Mouse (Mus musculus): ENCODE data around the gene Dchs1.
A peak's percentile ranks its signal among the peaks of the same experiment; 100 is the strongest.
"Not testable (repeated sequence)": the region's sequence is repeated elsewhere in the genome, so short reads cannot be mapped to it uniquely, and the experiment has no call there.

The Dchs1 gene

GRCm38 (mm10) chr7:105742539-105743215, 44.8 kb downstream of the Dchs1 start:
- not testable (repeated sequence) for DNase-seq (ENCODE audit: low spot score in 2 of 2)

- peak in 1 of 2 experiments; percentile 4 for DNase-seq (ENCODE audit: low spot score in 2 of 2)
Measured at GRCm38 (mm10) chr7:105741978-105742377, 45.5 kb downstream of the Dchs1 start.

- no peak for DNase-seq (ENCODE audit: low spot score in 2 of 2)
Measured at GRCm38 (mm10) chr7:105740851-105741250, 46.6 kb downstream of the Dchs1 start.

GRCm38 (mm10) chr7:105740089-105740795, 47.2 kb downstream of the Dchs1 start:
- no peak for DNase-seq (ENCODE audit: low spot score in 2 of 2)

- no peak for DNase-seq (ENCODE audit: low spot score in 2 of 2)
Measured at GRCm38 (mm10) chr7:105738948-105739347, 48.5 kb downstream of the Dchs1 start.

GRCm38 (mm10) chr7:105738286-105738685, 49.2 kb downstream of the Dchs1 start:
- no peak for DNase-seq (ENCODE audit: low spot score in 2 of 2)

- no peak for DNase-seq (ENCODE audit: low spot score in 2 of 2)
Measured at GRCm38 (mm10) chr7:105737648-105738047, 49.8 kb downstream of the Dchs1 start.

GRCm38 (mm10) chr7:105736911-105737521, 50.4 kb downstream of the Dchs1 start, which contains the start of gene Rrp8:
Gene Rrp8, minus strand, starts transcription at chr7:105737385.
- DNase-seq (ENCODE audit: low spot score in 2 of 2): no peak

- peak; percentile 81 to 88 for DNase-seq (ENCODE audit: low spot score in 2 of 2)
Measured at GRCm38 (mm10) chr7:105736264-105736901, 51.1 kb downstream of the Dchs1 start, which contains the start of gene Ilk. Gene Ilk, plus strand, starts transcription at chr7:105736592.

- DNase-seq (ENCODE audit: low spot score in 2 of 2): not testable (repeated sequence)
Measured at GRCm38 (mm10) chr7:105735464-105735863, 52.0 kb downstream of the Dchs1 start.

- DNase-seq (ENCODE audit: low spot score in 2 of 2): no peak
Measured at GRCm38 (mm10) chr7:105734826-105735225, 52.6 kb downstream of the Dchs1 start.

- DNase-seq (ENCODE audit: low spot score in 2 of 2): no peak
Measured at GRCm38 (mm10) chr7:105733836-105734235, 53.6 kb downstream of the Dchs1 start.

- DNase-seq (ENCODE audit: low spot score in 2 of 2): no peak
Measured at GRCm38 (mm10) chr7:105728701-105729428, 58.6 kb downstream of the Dchs1 start.

GRCm38 (mm10) chr7:105726980-105727325, 60.5 kb downstream of the Dchs1 start:
- DNase-seq (ENCODE audit: low spot score in 2 of 2): no peak

GRCm38 (mm10) chr7:105726144-105726979, 61.1 kb downstream of the Dchs1 start:
- DNase-seq (ENCODE audit: low spot score in 2 of 2): peak in 1 of 2 experiments; percentile 54

- DNase-seq (ENCODE audit: low spot score in 2 of 2): no peak
Measured at GRCm38 (mm10) chr7:105721916-105722315, 65.5 kb downstream of the Dchs1 start.

- DNase-seq (ENCODE audit: low spot score in 2 of 2): no peak
Measured at GRCm38 (mm10) chr7:105715366-105715765, 72.1 kb downstream of the Dchs1 start.

- DNase-seq (ENCODE audit: low spot score in 2 of 2): no peak
Measured at GRCm38 (mm10) chr7:105708733-105709132, 78.7 kb downstream of the Dchs1 start.

GRCm38 (mm10) chr7:105703816-105704215, 83.6 kb downstream of the Dchs1 start:
- no peak for DNase-seq (ENCODE audit: low spot score in 2 of 2)

- DNase-seq (ENCODE audit: low spot score in 2 of 2): no peak
Measured at GRCm38 (mm10) chr7:105703184-105703583, 84.3 kb downstream of the Dchs1 start.
